In the genomic region with DNA sequence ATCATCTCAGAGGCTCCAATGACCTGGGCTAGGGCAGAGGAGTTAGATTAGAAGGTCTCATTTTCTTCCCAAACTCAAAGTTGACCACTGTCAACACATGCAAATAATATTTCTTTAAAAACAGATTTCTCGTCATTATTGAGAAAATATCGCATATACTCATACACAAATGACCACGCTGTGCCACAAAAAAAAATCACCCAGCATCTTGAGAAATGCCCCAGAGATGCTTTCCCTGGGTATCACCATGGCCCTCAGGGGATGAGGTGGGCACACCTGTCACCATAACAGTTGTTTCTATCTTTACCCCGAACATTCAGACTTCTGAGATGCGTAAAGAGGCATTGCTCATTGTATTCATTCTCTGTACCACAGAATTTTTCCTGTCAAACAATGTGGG, we compare ENCODE assay signal across 27 mouse cellular contexts.
"Had no signal": no experiment of that assay in that cellular context is flagged by ENCODE, and none has a peak within 500 bp of the region (broad histone marks: within the 10 kb centered on the region; RNA-seq: fewer than 3 reads in every experiment).

No protein-coding gene starts in this region.

- H3K4me1 ChIP-seq: embryonic facial prominence, embryonic 10.5 days; embryonic facial prominence, embryonic 12.5 days; embryonic facial prominence, embryonic 13.5 days; embryonic facial prominence, embryonic 15.5 days; forebrain, embryonic 10.5 days; forebrain, embryonic 12.5 days; forebrain, embryonic 13.5 days; forebrain, embryonic 15.5 days had no signal

- H3K27me3 ChIP-seq: embryonic facial prominence, embryonic 12.5 days; embryonic facial prominence, embryonic 13.5 days; embryonic facial prominence, embryonic 15.5 days; forebrain, embryonic 12.5 days; forebrain, embryonic 13.5 days; forebrain, embryonic 15.5 days had no signal

- H3K9ac ChIP-seq: embryonic facial prominence, embryonic 12.5 days; embryonic facial prominence, embryonic 13.5 days; embryonic facial prominence, embryonic 15.5 days; forebrain, embryonic 12.5 days; forebrain, embryonic 13.5 days; forebrain, embryonic 15.5 days; forebrain, postnatal 0 days had no signal

- H3K9me3 ChIP-seq: embryonic facial prominence, embryonic 10.5 days; embryonic facial prominence, embryonic 12.5 days; embryonic facial prominence, embryonic 13.5 days; embryonic facial prominence, embryonic 15.5 days; forebrain, embryonic 10.5 days; forebrain, embryonic 12.5 days; forebrain, embryonic 13.5 days; forebrain, embryonic 15.5 days had no signal

- H3K4me2 ChIP-seq: embryonic facial prominence, embryonic 12.5 days; embryonic facial prominence, embryonic 13.5 days; embryonic facial prominence, embryonic 15.5 days; forebrain, embryonic 12.5 days; forebrain, embryonic 13.5 days; forebrain, embryonic 15.5 days had no signal

- H3K27ac ChIP-seq: embryonic facial prominence, embryonic 10.5 days; embryonic facial prominence, embryonic 12.5 days; embryonic facial prominence, embryonic 13.5 days; embryonic facial prominence, embryonic 15.5 days; forebrain, embryonic 10.5 days; forebrain, embryonic 12.5 days; forebrain, embryonic 13.5 days; forebrain, embryonic 15.5 days; gastrocnemius, adult 2 months; heart, adult 2 months had no signal

- H3K4me3 ChIP-seq: embryonic facial prominence, embryonic 10.5 days; embryonic facial prominence, embryonic 12.5 days; embryonic facial prominence, embryonic 13.5 days; embryonic facial prominence, embryonic 15.5 days; erythroblast, embryonic 14.5 days; forebrain, embryonic 10.5 days; forebrain, embryonic 12.5 days; forebrain, embryonic 13.5 days; forebrain, embryonic 15.5 days; gastrocnemius, adult 2 months; heart, adult 2 months had no signal

- H3K36me3 ChIP-seq: embryonic facial prominence, embryonic 10.5 days; embryonic facial prominence, embryonic 12.5 days; embryonic facial prominence, embryonic 13.5 days; embryonic facial prominence, embryonic 15.5 days; forebrain, embryonic 10.5 days; forebrain, embryonic 12.5 days; forebrain, embryonic 15.5 days had no signal

- DNase-seq: cerebellum, adult 2 months; cerebellum, adult 8-10 months; cerebellum, adult 9-10 months; cerebellum, adult 9-11 months; cerebellum, postnatal 10 days; cerebellum, postnatal 14 days; cerebellum, postnatal 25 days; cerebellum, postnatal 36 days; embryo, embryonic 11 days; forebrain, postnatal 0 days; gastrocnemius, adult 2 months; gastrocnemius, postnatal 10 days; gastrocnemius, postnatal 14 days; gastrocnemius, postnatal 25 days; gastrocnemius, postnatal 36 days; heart, adult 2 months had no signal

- ATAC-seq: forebrain, embryonic 13.5 days; forebrain, embryonic 14.5 days; forebrain, embryonic 15.5 days; forebrain, embryonic 16.5 days; forebrain, postnatal 0 days had no signal
